Mouse (Mus musculus): ENCODE data around the gene Arl6ip6. TPM values are rescaled to one million over a fixed set of nuclear protein-coding genes. Genes with fewer than 3 reads are reported as not detected.

Gene Arl6ip6
- polyA plus RNA-seq, 1 experiment from 2014 or later = 51.7 TPM

DNA sequence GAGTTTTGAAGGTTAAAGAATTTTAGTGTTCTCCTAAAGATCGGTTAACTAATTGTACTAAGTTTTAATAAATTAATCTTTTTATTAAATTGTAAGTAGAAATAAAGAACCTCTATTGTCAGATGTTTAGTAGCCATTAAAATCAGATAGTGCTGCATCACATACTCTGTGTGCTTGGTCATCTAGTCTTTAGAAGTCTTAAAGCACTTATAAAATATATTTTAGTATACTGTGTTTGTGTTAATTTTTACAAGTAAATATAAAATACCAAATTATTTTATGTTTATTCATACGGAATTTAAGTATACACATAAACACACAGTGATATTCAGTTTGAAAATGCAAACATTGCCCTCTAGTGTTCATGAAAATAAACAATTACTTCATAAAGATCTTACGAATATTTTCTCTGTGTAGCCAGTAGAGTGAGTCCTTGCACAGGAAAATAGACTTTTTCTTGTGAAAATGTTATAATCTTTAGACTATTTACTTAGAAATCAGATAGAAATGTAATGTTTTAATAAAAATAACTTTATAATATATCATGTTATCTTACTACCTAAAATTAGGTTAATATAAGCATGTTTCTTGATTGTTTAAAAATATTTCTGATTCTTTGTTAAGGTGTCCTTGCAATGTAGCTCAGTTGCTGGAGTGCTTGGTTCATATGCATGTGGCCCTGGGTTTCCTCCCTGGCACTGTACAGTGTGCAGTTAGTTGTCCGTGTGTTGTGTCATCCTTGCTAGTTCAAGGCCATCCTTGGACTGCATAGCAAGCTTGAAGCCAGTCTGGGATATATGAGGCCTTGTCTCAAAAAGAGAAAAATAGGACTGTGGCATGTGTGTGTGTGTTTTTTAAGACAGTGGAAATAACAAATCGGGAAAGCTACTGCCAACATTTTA, 13.1 kb downstream of the Arl6ip6 start:
- H3K4me1 ChIP-seq = no peaks in the 10 kb centered on the region
- H3K27ac ChIP-seq = no peak overlapping the region
- no peak overlapping the region for H3K9ac ChIP-seq
- peaks cover 7% of the 10 kb centered on the region; the same call in 1 of the 2 replicates for H3K36me3 ChIP-seq
- H3K4me2 ChIP-seq = no peak overlapping the region
- no peaks in the 10 kb centered on the region for H3K27me3 ChIP-seq
- WGBS = 61% methylated on average over 5 of the region's 5 CpGs
- no peak overlapping the region for H3K4me3 ChIP-seq
- no peak for ATAC-seq (ENCODE audit: borderline replicate concordance, extremely low read depth, low FRiP score, low TSS enrichment)
- no peaks in the 10 kb centered on the region for H3K9me3 ChIP-seq

DNA sequence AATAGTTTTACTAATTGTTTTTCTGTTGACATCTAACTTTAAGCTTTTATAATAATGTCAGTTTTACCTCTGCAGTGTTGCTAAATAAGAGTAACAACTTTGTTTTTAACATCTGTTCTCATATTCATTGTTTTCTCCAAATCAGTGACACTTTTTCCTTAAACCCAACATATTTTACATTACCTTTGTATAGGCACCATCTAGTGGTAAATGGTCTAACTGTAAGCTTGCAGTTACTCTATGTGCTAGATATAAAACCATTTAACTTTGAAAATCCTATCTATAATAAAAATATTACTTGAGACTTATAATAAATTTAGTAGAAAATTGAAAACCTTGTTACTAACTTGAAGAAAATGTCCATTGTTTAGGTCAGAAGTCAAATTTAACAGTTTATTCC, 15.2 kb downstream of the Arl6ip6 start:
- Histone ChIP-seq H3K4me1 (no peaks in the 10 kb centered on the region), H3K4me2 (no peak overlapping the region), H3K9ac (no peak overlapping the region), H3K36me3 (peaks cover 14% of the 10 kb centered on the region; the same call in 1 of the 2 replicates), H3K9me3 (no peaks in the 10 kb centered on the region), H3K4me3 (no peak overlapping the region), H3K27ac (no peak overlapping the region), H3K27me3 (no peaks in the 10 kb centered on the region)
- ATAC-seq (ENCODE audit: borderline replicate concordance, extremely low read depth, low FRiP score, low TSS enrichment) = no peak

DNA sequence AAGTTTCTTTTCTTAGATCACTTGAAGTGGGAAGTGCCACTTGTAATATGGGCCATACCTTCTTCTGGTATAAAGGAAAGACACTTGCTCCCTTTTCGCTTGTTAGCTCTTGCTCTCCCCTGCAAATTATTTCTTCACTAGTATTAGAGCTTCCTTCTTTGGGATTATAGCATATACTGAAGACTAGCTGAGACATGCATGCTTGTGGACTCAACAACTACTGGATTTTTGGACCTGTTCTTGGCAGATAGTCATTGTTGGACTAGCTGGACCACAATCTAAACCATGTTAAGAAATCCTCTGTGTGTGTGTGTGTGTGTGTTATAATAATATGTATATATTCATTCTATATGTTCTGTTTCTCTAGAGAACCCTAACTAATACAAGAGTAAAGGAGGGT, 22.0 kb downstream of the Arl6ip6 start:
- ATAC-seq (ENCODE audit: borderline replicate concordance, extremely low read depth, low FRiP score, low TSS enrichment) = no peak
- Histone ChIP-seq H3K27ac (no peak overlapping the region), H3K9ac (no peak overlapping the region), H3K4me2 (no peak overlapping the region), H3K36me3 (peaks cover 33% of the 10 kb centered on the region), H3K4me3 (no peak overlapping the region), H3K4me1 (no peaks in the 10 kb centered on the region), H3K27me3 (no peaks in the 10 kb centered on the region), H3K9me3 (no peaks in the 10 kb centered on the region)
- 93% methylated on average over 1 of the region's 1 CpGs for WGBS

DNA sequence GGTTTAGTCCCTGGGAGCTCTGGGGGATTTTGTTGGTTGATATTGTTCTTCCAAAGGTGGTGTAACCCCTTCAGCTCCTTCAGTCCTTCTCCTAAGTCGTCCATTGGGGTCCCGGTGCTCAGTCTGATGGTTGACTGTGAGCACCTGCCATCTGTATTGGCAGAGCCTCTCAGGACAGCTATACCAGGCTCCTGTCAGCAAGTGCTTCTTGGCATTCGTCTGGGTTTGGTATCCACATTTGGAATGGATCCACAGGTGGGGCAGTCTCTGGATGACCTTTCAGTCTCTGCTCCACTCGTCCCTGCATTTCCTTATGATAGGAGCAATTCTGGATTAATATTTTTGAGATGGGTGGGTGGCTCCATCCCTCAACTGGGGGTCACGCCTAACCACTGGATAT, 30.7 kb downstream of the Arl6ip6 start:
- Histone ChIP-seq H3K4me2 (no peak overlapping the region), H3K9me3 (no peaks in the 10 kb centered on the region), H3K4me1 (no peaks in the 10 kb centered on the region), H3K36me3 (peaks cover 21% of the 10 kb centered on the region), H3K4me3 (no peak overlapping the region), H3K9ac (no peak overlapping the region), H3K27ac (no peak overlapping the region), H3K27me3 (no peaks in the 10 kb centered on the region)
- WGBS = 93% methylated on average over 5 of the region's 5 CpGs
- ATAC-seq (ENCODE audit: borderline replicate concordance, extremely low read depth, low FRiP score, low TSS enrichment) = no peak

DNA sequence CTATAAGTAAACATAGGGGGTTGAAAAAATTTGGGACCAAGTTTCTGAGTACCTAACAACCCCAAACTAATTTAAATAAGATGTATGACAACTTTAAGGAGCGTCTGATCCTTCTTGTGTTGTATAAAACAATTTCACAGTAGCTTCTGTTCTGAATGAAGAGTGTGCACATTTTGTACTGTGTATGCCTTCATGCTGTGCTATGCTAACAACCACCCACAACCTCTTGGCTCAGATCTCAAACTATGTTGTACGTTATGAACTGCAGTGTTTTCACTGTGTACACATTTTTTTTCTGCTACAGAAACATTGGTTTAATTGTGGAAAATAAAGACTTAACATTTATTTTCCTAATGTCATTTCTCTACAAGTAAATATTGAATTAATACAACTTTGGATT, 65.5 kb downstream of the Arl6ip6 start:
- WGBS = 47% methylated on average over 2 of the region's 2 CpGs
- H3K27me3 ChIP-seq = no peaks in the 10 kb centered on the region

More for the DNA sequence above, 65.5 kb downstream of the Arl6ip6 start:
- H3K36me3 ChIP-seq = no peaks in the 10 kb centered on the region
- H3K9ac ChIP-seq = no peak overlapping the region
- H3K4me2 ChIP-seq = no peak overlapping the region
- H3K9me3 ChIP-seq = no peaks in the 10 kb centered on the region
- H3K27ac ChIP-seq = no peak overlapping the region
- H3K4me3 ChIP-seq = no peak overlapping the region
- ATAC-seq (ENCODE audit: borderline replicate concordance, extremely low read depth, low FRiP score, low TSS enrichment) = no peak
- no peaks in the 10 kb centered on the region for H3K4me1 ChIP-seq

Other genes with a start within 250 kb of the Arl6ip6 start
- 147 and 151 TPM in 2 replicates for gene Prpf40a, start 442 bp upstream of the Arl6ip6 start, polyA plus RNA-seq (2015; fragmentation: Nextera tagmentation; extraction: Ambion mirVana)